Mouse (Mus musculus): ENCODE results near the gene Atrip. TPM values are rescaled to one million over a fixed set of nuclear protein-coding genes. Genes with fewer than 3 reads are reported as not detected.

Atrip gene
- polyA plus RNA-seq, 1 experiment from 2014 or later, result 26.0 TPM

GRCm38 (mm10) chr9:109114276-109114675, 40.4 kb upstream of the Atrip start:
- DNase-seq (ENCODE audit: low spot score) (no peak), ATAC-seq (ENCODE audit: low FRiP score) (no peak)
- Histone ChIP-seq H3K4me1 (replicated peaks; ENCODE audit: control insufficient read depth, insufficient read depth, low read length) (no peaks in the 10 kb centered on the region), H3K36me3 (ENCODE audit: control insufficient read depth, insufficient read depth, low read length) (peaks cover 42% of the 10 kb centered on the region), H3K9me3 (ENCODE audit: control insufficient read depth, low read length) (no peaks in the 10 kb centered on the region), H3K27ac (ENCODE audit: low read depth, low read length) (no peak overlapping the region), H3K4me3 (ENCODE audit: low read depth, low read length) (no peak overlapping the region), H3K27me3 (ENCODE audit: control insufficient read depth, insufficient read depth, low read length) (no peaks in the 10 kb centered on the region), H3K9ac (ENCODE audit: low read depth, low read length) (no peak overlapping the region), H3K4me2 (replicated peaks; ENCODE audit: low read depth, low read length) (no peak overlapping the region)
- 96% methylated on average over 11 of the region's 11 CpGs for WGBS

GRCm38 (mm10) chr9:109113331-109113730, 39.4 kb upstream of the Atrip start:
- Histone ChIP-seq H3K4me3 (ENCODE audit: low read depth, low read length) (no peak overlapping the region), H3K4me2 (replicated peaks; ENCODE audit: low read depth, low read length) (no peak overlapping the region), H3K9ac (ENCODE audit: low read depth, low read length) (no peak overlapping the region), H3K9me3 (ENCODE audit: control insufficient read depth, low read length) (no peaks in the 10 kb centered on the region), H3K36me3 (ENCODE audit: control insufficient read depth, insufficient read depth, low read length) (peaks cover 42% of the 10 kb centered on the region), H3K27ac (ENCODE audit: low read depth, low read length) (no peak overlapping the region), H3K27me3 (ENCODE audit: control insufficient read depth, insufficient read depth, low read length) (no peaks in the 10 kb centered on the region), H3K4me1 (replicated peaks; ENCODE audit: control insufficient read depth, insufficient read depth, low read length) (no peaks in the 10 kb centered on the region)
- 93% methylated on average over 8 of the region's 8 CpGs for WGBS
- no peak for DNase-seq (ENCODE audit: low spot score)
- no peak for ATAC-seq (ENCODE audit: low FRiP score)

- 96% methylated on average over 9 of the region's 9 CpGs for WGBS
- H3K4me2 ChIP-seq (replicated peaks; ENCODE audit: low read depth, low read length), result no peak overlapping the region
- no peak overlapping the region for H3K27ac ChIP-seq (ENCODE audit: low read depth, low read length)
- ATAC-seq (ENCODE audit: low FRiP score) (no peak), DNase-seq (ENCODE audit: low spot score) (no peak)
- no peaks in the 10 kb centered on the region for H3K27me3 ChIP-seq (ENCODE audit: control insufficient read depth, insufficient read depth, low read length)
- H3K4me3 ChIP-seq (ENCODE audit: low read depth, low read length), result no peak overlapping the region
- no peaks in the 10 kb centered on the region for H3K4me1 ChIP-seq (replicated peaks; ENCODE audit: control insufficient read depth, insufficient read depth, low read length)
- H3K9me3 ChIP-seq (ENCODE audit: control insufficient read depth, low read length), result no peaks in the 10 kb centered on the region
- H3K36me3 ChIP-seq (ENCODE audit: control insufficient read depth, insufficient read depth, low read length), result peaks cover 41% of the 10 kb centered on the region
- H3K9ac ChIP-seq (ENCODE audit: low read depth, low read length), result no peak overlapping the region
These were observed 37.7 kb upstream of the Atrip start for GRCm38 (mm10) chr9:109111591-109111990.

- ATAC-seq (ENCODE audit: low FRiP score) (no peak), DNase-seq (ENCODE audit: low spot score) (no peak)
- Histone ChIP-seq H3K36me3 (ENCODE audit: control insufficient read depth, insufficient read depth, low read length) (peaks cover 40% of the 10 kb centered on the region), H3K27ac (ENCODE audit: low read depth, low read length) (no peak overlapping the region), H3K9me3 (ENCODE audit: control insufficient read depth, low read length) (no peaks in the 10 kb centered on the region), H3K4me3 (ENCODE audit: low read depth, low read length) (no peak overlapping the region), H3K4me2 (replicated peaks; ENCODE audit: low read depth, low read length) (no peak overlapping the region), H3K4me1 (replicated peaks; ENCODE audit: control insufficient read depth, insufficient read depth, low read length) (no peaks in the 10 kb centered on the region), H3K27me3 (ENCODE audit: control insufficient read depth, insufficient read depth, low read length) (no peaks in the 10 kb centered on the region), H3K9ac (ENCODE audit: low read depth, low read length) (no peak overlapping the region)
- WGBS, result 87% methylated on average over 4 of the region's 4 CpGs
These were observed 37.2 kb upstream of the Atrip start for GRCm38 (mm10) chr9:109111101-109111500.

- Histone ChIP-seq H3K9ac (ENCODE audit: low read depth, low read length) (no peak overlapping the region), H3K27ac (ENCODE audit: low read depth, low read length) (no peak overlapping the region), H3K9me3 (ENCODE audit: control insufficient read depth, low read length) (no peaks in the 10 kb centered on the region), H3K36me3 (ENCODE audit: control insufficient read depth, insufficient read depth, low read length) (peaks cover 36% of the 10 kb centered on the region), H3K4me2 (replicated peaks; ENCODE audit: low read depth, low read length) (no peak overlapping the region), H3K4me1 (replicated peaks; ENCODE audit: control insufficient read depth, insufficient read depth, low read length) (no peaks in the 10 kb centered on the region), H3K27me3 (ENCODE audit: control insufficient read depth, insufficient read depth, low read length) (no peaks in the 10 kb centered on the region), H3K4me3 (ENCODE audit: low read depth, low read length) (no peak overlapping the region)
- no peak for DNase-seq (ENCODE audit: low spot score)
- WGBS, result 94% methylated on average over 11 of the region's 11 CpGs
- no peak for ATAC-seq (ENCODE audit: low FRiP score)
These were observed 36.3 kb upstream of the Atrip start for GRCm38 (mm10) chr9:109110240-109110639.

GRCm38 (mm10) chr9:109107341-109107740, 33.4 kb upstream of the Atrip start:
- H3K9me3 ChIP-seq (ENCODE audit: control insufficient read depth, low read length), result no peaks in the 10 kb centered on the region
- no peak for DNase-seq (ENCODE audit: low spot score)
- H3K36me3 ChIP-seq (ENCODE audit: control insufficient read depth, insufficient read depth, low read length), result peaks cover 30% of the 10 kb centered on the region
- H3K4me3 ChIP-seq (ENCODE audit: low read depth, low read length), result no peak overlapping the region
- ATAC-seq (ENCODE audit: low FRiP score), result no peak
- H3K27me3 ChIP-seq (ENCODE audit: control insufficient read depth, insufficient read depth, low read length), result no peaks in the 10 kb centered on the region
- H3K4me2 ChIP-seq (replicated peaks; ENCODE audit: low read depth, low read length), result no peak overlapping the region
- H3K27ac ChIP-seq (ENCODE audit: low read depth, low read length), result no peak overlapping the region
- no peaks in the 10 kb centered on the region for H3K4me1 ChIP-seq (replicated peaks; ENCODE audit: control insufficient read depth, insufficient read depth, low read length)
- 92% methylated on average over 3 of the region's 6 CpGs for WGBS
- H3K9ac ChIP-seq (ENCODE audit: low read depth, low read length), result no peak overlapping the region

- H3K4me3 ChIP-seq (ENCODE audit: low read depth, low read length), result no peak overlapping the region
- no peaks in the 10 kb centered on the region for H3K4me1 ChIP-seq (replicated peaks; ENCODE audit: control insufficient read depth, insufficient read depth, low read length)
- H3K36me3 ChIP-seq (ENCODE audit: control insufficient read depth, insufficient read depth, low read length), result peaks cover 19% of the 10 kb centered on the region
- no peak overlapping the region for H3K4me2 ChIP-seq (replicated peaks; ENCODE audit: low read depth, low read length)
- no peaks in the 10 kb centered on the region for H3K9me3 ChIP-seq (ENCODE audit: control insufficient read depth, low read length)
- 93% methylated on average over 12 of the region's 12 CpGs for WGBS
- H3K27ac ChIP-seq (ENCODE audit: low read depth, low read length), result no peak overlapping the region
- ATAC-seq (ENCODE audit: low FRiP score), result no peak
- DNase-seq (ENCODE audit: low spot score), result no peak
- H3K27me3 ChIP-seq (ENCODE audit: control insufficient read depth, insufficient read depth, low read length), result no peaks in the 10 kb centered on the region
- H3K9ac ChIP-seq (ENCODE audit: low read depth, low read length), result no peak overlapping the region
These were observed 31.7 kb upstream of the Atrip start for GRCm38 (mm10) chr9:109105648-109106047.

- no peak overlapping the region for H3K27ac ChIP-seq (ENCODE audit: low read depth, low read length)
- H3K9me3 ChIP-seq (ENCODE audit: control insufficient read depth, low read length), result no peaks in the 10 kb centered on the region
- ATAC-seq (ENCODE audit: low FRiP score) (no peak), DNase-seq (ENCODE audit: low spot score) (no peak)
- 86% methylated on average over 12 of the region's 12 CpGs for WGBS
- no peak overlapping the region for H3K4me3 ChIP-seq (ENCODE audit: low read depth, low read length)
- no peaks in the 10 kb centered on the region for H3K27me3 ChIP-seq (ENCODE audit: control insufficient read depth, insufficient read depth, low read length)
- no peak overlapping the region for H3K9ac ChIP-seq (ENCODE audit: low read depth, low read length)
- H3K4me2 ChIP-seq (replicated peaks; ENCODE audit: low read depth, low read length), result no peak overlapping the region
- H3K4me1 ChIP-seq (replicated peaks; ENCODE audit: control insufficient read depth, insufficient read depth, low read length), result no peaks in the 10 kb centered on the region
- H3K36me3 ChIP-seq (ENCODE audit: control insufficient read depth, insufficient read depth, low read length), result peaks cover 20% of the 10 kb centered on the region
These were observed 31.1 kb upstream of the Atrip start for GRCm38 (mm10) chr9:109105011-109105410.

- Histone ChIP-seq H3K27me3 (ENCODE audit: control insufficient read depth, insufficient read depth, low read length) (no peaks in the 10 kb centered on the region), H3K4me3 (ENCODE audit: low read depth, low read length) (no peak overlapping the region), H3K4me2 (replicated peaks; ENCODE audit: low read depth, low read length) (no peak overlapping the region), H3K27ac (ENCODE audit: low read depth, low read length) (no peak overlapping the region), H3K9me3 (ENCODE audit: control insufficient read depth, low read length) (no peaks in the 10 kb centered on the region), H3K4me1 (replicated peaks; ENCODE audit: control insufficient read depth, insufficient read depth, low read length) (no peaks in the 10 kb centered on the region), H3K9ac (ENCODE audit: low read depth, low read length) (no peak overlapping the region), H3K36me3 (ENCODE audit: control insufficient read depth, insufficient read depth, low read length) (peaks cover 20% of the 10 kb centered on the region)
- ATAC-seq (ENCODE audit: low FRiP score) (no peak), DNase-seq (ENCODE audit: low spot score) (no peak)
- WGBS, result 88% methylated on average over 9 of the region's 9 CpGs
These were observed 30.2 kb upstream of the Atrip start for GRCm38 (mm10) chr9:109104083-109104482.

Data from hindbrain, embryonic 11.5 days (tissue).